Mouse (Mus musculus) small intestine, adult 2 months (tissue): ENCODE data around the gene Banp. TPM values are rescaled to one million over a fixed set of nuclear protein-coding genes. Genes with fewer than 3 reads are reported as not detected.
A peak's percentile ranks its signal among the peaks of the same experiment; 100 is the strongest.

Experiments
- H3K27ac ChIP-seq: fragments of 200-500 bp; 2 replicates; pipeline ENCODE4 v1.5.1; 2012; ENCODE audit warnings: low read depth, low read length, control low read depth, inconsistent platforms; ENCODE audit not compliant: insufficient read depth
- H3K27me3 ChIP-seq: fragments of 200-500 bp; 2 replicates; pipeline ENCODE4 v1.6.1; 2012; ENCODE audit warnings: mild to moderate bottlenecking, moderate library complexity, low read length, inconsistent platforms; ENCODE audit not compliant: control insufficient read depth, insufficient read depth
- H3K36me3 ChIP-seq: fragments of 200-500 bp; 2 replicates; pipeline ENCODE4 v1.6.1; 2012; ENCODE audit warnings: mild to moderate bottlenecking, low read length, control low read depth, inconsistent platforms; ENCODE audit not compliant: control insufficient read depth, insufficient read depth
- H3K4me1 ChIP-seq: fragments of 200-500 bp; 2 replicates; pipeline ENCODE4 v1.6.1; 2012; ENCODE audit warnings: low read length, inconsistent platforms, mixed read lengths; ENCODE audit not compliant: control insufficient read depth, insufficient read depth, insufficient read length
- H3K4me3 ChIP-seq: fragments of 200-500 bp; 2 replicates; pipeline ENCODE4 v1.5.1; 2012; ENCODE audit warnings: low read depth, mild to moderate bottlenecking, control low read depth, inconsistent platforms, low read length, moderate library complexity
- CTCF ChIP-seq: fragments of 200-500 bp; IDR thresholded peaks from 2 replicates; pipeline ENCODE4 v1.5.1; 2012; ENCODE audit warnings: low read depth, mild to moderate bottlenecking, control low read depth, inconsistent platforms, low read length, moderate library complexity, mixed read lengths; ENCODE audit not compliant: insufficient replicate concordance, insufficient read length; ENCODE audit errors: extremely low read depth
- POLR2A ChIP-seq: fragments of 200-500 bp; IDR thresholded peaks from 2 replicates; pipeline ENCODE4 v1.6.1; 2012; ENCODE audit warnings: low read depth, mild to moderate bottlenecking, control low read depth, inconsistent platforms, low read length, moderate library complexity
- WGBS: fragments of 180-500 bp; shearing (Covaris S2); methylation state at CpG from one replicate; pipeline ENCODE4 v1.1.7; 2018; 5-methylcytosine and 5-hydroxymethylcytosine counted together
- polyA plus RNA-seq: library from polyadenylated mRNA; depleted of rRNA; stranded (reverse); fragments of >200 nt; gene quantifications from 2 replicates; pipeline ENCODE4 v1.2.3, GENCODE M21; 2012

Banp gene
- polyA plus RNA-seq, 1 experiment: 34.3 TPM

DNA sequence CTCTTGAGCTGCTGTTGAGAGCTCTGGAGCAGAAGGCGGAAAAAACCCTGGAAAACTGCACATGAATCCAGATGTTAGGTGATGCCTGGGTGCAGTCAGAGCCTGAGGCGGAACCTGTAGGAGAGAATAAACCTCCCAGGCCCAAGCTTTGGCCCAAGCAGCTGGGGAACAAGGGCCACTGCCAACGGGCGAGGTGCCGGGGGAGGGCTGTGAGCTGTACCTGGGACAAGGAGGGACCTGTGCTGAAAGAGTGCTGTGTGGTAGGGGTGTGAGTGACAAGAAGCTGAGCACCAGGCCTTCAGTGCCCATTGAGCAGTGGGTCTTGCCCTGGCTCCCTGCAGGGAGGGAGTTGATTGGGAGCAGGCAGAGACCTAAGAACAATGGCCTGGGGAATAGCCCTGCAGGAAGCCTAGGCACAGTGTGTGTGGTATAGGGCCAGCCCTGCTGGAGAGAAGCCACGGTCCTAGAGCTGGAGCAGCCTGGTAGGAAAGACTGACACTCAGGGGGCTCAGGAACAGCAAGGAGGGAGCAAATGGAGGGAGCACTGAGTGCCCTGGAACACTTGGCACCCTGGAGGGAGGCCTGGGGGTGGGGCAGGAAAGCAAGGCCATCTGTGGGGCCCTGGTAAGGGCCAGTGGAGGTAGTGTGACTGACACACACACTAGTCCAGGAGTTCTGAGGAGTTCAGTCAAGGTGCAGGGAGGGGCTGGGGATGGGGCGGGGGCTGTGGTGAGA lies 17.3 kb downstream of the Banp start:
- TF ChIP-seq CTCF: no peak
- Histone ChIP-seq H3K27me3 (no peaks in the 10 kb centered on the region), H3K4me3 (no peak overlapping the region), H3K27ac (no peak overlapping the region), H3K4me1 (peaks cover 8% of the 10 kb centered on the region; the same call in 1 of the 2 replicates), H3K36me3 (peaks cover 3% of the 10 kb centered on the region; the same call in 1 of the 2 replicates)
- 63% methylated on average over 7 of the region's 7 CpGs for WGBS

DNA sequence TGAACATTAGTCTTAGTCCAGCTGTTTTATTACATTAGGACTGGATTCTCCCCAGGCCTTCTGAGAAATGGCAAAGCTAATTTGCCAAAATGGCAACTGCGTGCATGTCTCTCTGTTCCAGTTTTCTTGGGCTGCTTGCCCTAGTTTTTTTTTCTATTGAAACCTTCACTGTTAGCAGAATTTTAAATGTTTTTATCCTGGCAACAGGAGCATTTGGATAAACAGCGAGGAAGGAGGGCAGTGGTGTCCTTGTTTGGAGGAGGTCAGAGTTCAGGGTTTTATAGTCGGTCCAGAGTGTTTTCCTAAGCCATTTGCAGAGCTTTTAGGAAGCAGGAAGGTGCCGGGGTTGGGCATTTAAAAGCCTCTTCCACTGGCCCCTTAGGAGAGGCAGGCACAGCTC lies 18.4 kb downstream of the Banp start:
- no peaks in the 10 kb centered on the region for H3K27me3 ChIP-seq
- 39% methylated on average over 4 of the region's 4 CpGs for WGBS
- TF ChIP-seq CTCF: no peak
- no peak for TF ChIP-seq POLR2A
- H3K4me3 ChIP-seq: no peak overlapping the region
- H3K27ac ChIP-seq: no peak overlapping the region
- H3K36me3 ChIP-seq: peaks cover 3% of the 10 kb centered on the region; the same call in 1 of the 2 replicates
- peaks cover 8% of the 10 kb centered on the region; the same call in 1 of the 2 replicates for H3K4me1 ChIP-seq

DNA sequence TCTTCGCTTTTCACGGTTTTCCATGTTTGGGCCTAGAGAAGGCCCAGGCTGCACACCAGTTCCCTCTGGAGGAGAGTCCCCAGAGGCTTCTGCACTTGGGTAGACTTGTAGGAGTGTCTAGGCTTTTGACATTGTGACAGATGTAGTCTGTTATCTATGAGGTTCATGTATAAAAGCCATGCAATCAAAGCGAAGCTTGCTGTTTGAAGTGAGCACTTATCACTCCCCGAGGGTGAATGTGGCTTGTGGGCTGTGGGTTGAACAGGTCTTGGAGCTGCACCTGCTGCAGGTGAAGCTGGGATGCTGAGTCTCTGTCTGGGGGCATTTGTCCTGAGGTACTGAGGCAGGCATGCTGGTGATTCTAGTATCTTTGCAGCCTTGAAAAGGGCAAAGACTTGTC lies 19.0 kb downstream of the Banp start:
- Histone ChIP-seq H3K27ac (no peak overlapping the region), H3K36me3 (peaks cover 3% of the 10 kb centered on the region; the same call in 1 of the 2 replicates), H3K27me3 (no peaks in the 10 kb centered on the region), H3K4me1 (peaks cover 8% of the 10 kb centered on the region; the same call in 1 of the 2 replicates), H3K4me3 (no peak overlapping the region)
- no peak for TF ChIP-seq CTCF
- TF ChIP-seq POLR2A: no peak
- 53% methylated on average over 4 of the region's 4 CpGs for WGBS

DNA sequence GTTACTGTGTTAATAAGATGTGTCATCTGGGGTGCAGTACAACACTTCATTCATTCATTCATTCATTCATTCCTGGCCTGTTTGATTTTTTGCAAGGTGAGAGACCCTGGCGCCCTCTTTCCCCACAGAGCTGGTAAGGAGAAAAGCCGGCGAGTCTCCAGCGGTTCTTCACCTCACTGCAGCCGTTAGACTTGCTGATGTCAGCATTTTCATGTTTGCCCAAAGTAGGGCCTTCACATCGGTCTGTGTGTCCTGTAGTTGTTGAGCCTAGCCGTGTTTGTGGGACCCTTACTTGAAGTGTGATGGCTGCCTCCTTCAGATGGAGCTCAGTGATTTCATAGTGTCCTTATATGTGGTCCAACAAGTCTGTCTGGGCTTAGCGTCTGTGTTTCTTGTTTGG lies 20.7 kb downstream of the Banp start:
- H3K27me3 ChIP-seq: no peaks in the 10 kb centered on the region
- 85% methylated on average over 8 of the region's 8 CpGs for WGBS
- no peak for TF ChIP-seq CTCF
- TF ChIP-seq POLR2A: no peak
- peaks cover 11% of the 10 kb centered on the region; the same call in 1 of the 2 replicates for H3K36me3 ChIP-seq
- H3K4me3 ChIP-seq: no peak overlapping the region
- H3K27ac ChIP-seq: no peak overlapping the region
- H3K4me1 ChIP-seq: peaks cover 8% of the 10 kb centered on the region; the same call in 1 of the 2 replicates

DNA sequence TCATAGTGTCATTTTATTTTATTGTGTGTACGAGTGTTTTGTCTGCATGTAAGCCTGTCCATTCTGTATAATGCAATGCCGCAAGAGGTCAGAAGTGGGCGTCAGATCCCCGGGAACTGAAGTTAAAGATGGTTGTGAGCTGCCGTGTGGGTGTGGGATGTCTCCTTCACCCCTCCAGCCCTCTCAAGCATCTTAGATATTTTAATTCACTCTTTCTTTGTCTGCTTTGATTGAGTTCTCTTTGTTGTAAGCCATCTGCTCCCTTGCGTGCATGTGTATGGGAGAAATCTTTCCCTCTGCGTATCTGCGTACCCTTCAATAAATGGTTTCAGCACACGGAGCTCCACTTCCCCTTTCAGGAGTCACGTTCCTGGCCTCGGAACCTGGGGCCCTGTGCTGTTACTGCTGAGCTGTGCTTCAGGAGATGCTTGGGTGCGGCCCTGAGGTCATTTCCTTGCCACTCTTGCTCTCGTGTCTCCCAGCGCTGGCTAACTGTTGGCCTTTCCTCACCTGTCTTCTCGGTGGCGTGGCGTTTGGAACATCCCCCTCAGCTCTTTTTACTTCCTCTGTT lies 22.0 kb downstream of the Banp start:
- TF ChIP-seq POLR2A: no peak
- TF ChIP-seq CTCF: no peak
- Histone ChIP-seq H3K4me1 (peaks cover 8% of the 10 kb centered on the region; the same call in 1 of the 2 replicates), H3K27me3 (no peaks in the 10 kb centered on the region), H3K27ac (no peak overlapping the region), H3K36me3 (peaks cover 21% of the 10 kb centered on the region), H3K4me3 (no peak overlapping the region)
- 75% methylated on average over 17 of the region's 17 CpGs for WGBS

DNA sequence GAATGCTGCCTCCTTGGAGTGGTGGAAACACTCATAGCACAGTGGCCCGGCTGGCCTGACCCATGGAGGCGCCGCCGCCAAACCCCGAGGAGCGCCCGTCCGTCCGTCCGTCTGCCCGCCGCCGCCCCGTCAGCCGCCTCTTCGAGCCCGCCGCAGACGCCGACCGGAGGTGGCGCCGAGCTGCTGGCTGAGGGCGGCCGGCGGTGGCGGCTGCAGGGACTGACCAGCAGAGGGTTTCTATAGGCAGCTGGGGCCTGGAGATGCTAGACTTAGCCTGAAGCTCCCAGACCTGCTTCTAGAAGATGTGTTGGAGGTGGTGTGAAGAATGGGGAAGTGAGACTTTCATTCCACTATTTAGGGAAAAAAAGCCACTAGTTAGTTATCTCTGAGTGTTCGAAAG lies 24.4 kb downstream of the Banp start:
- no peaks in the 10 kb centered on the region for H3K4me1 ChIP-seq
- no peak overlapping the region for H3K4me3 ChIP-seq
- WGBS: 98% methylated on average over 28 of the region's 28 CpGs

DNA sequence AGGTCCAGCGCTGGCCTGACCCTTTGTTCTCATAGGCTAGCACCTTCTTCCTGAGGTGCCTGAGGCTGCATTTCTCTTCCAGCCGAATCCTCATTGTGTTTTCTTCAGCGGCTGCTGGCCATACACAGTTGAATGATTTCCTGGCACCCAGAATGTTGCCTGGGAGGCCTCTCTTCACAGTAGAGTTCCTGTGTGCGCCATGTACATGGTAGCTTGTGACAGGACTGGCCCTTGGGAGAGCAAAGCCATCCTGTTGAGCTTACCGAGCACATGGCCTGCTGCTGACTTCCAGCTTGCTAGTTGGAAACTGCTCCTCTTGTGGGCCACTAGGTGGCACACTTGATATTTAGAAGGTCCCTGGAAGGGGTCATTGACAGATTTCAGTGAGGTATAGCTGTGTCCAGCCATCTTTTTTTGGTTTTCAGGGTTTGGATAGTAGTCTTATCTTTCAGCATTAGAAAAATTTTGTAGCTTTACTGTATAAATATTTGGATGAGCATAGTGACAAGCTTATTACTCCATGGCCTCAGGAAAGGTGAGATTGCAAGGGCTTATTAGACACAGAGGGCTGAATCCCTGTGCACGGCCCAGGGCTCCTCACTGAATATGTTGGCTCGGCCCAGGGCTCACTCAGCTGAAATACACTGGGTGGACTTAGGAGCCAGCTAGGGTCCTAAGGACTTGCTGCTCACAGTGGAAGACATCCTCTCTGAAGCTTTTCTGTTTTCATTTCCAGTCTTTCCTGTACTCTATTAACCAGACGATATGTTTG lies 28.5 kb downstream of the Banp start:
- H3K36me3 ChIP-seq: peaks cover 38% of the 10 kb centered on the region
- WGBS: 78% methylated on average over 8 of the region's 8 CpGs
- TF ChIP-seq CTCF (peak; percentile 54; the same call in 1 of the 2 replicates), POLR2A (no peak)
- H3K4me3 ChIP-seq: no peak overlapping the region
- H3K27me3 ChIP-seq: no peaks in the 10 kb centered on the region
- H3K4me1 ChIP-seq: no peaks in the 10 kb centered on the region; the same call in 1 of the 2 replicates
- no peak overlapping the region for H3K27ac ChIP-seq

More for the DNA sequence above, 24.4 kb downstream of the Banp start:
- Histone ChIP-seq H3K27me3 (no peaks in the 10 kb centered on the region), H3K36me3 (peaks cover 31% of the 10 kb centered on the region), H3K27ac (no peak overlapping the region)
- TF ChIP-seq POLR2A (no peak), CTCF (no peak)
